Mouse (Mus musculus) erythroblast, embryonic 14.5 days (primary cell): ENCODE data around the gene Lhfpl3.

Source experiments
- GATA1 ChIP-seq: IDR thresholded peaks from 2 replicates; pipeline ENCODE4 v1.6.1; 2012; ENCODE audit warnings: low read length, inconsistent platforms, mixed read lengths
- TAL1 ChIP-seq: IDR thresholded peaks from 3 replicates; pipeline ENCODE4 v1.6.1; 2012; ENCODE audit warnings: low read length, inconsistent platforms, mixed read lengths

GRCm38 (mm10) chr5:22963300-22963699 lies 217.4 kb downstream of the Lhfpl3 start:
- TF ChIP-seq TAL1 = no peak
- TF ChIP-seq GATA1 = no peak
